ENCODE assay signal across 8 mouse cellular contexts in genomic region chr17:71662751-71663250, GRCm38 (mm10). TPM values are rescaled to one million over a fixed set of nuclear protein-coding genes. Genes with fewer than 3 reads are reported as not detected.
DNase-seq lines count a peak whose midpoint lies in the region; ATAC-seq and TF ChIP-seq lines count a peak whose summit lies in the region.

No protein-coding gene starts in this region.

- no peak for TF ChIP-seq POLR2A in olfactory bulb, adult 2 months (IDR thresholded peaks at IDR 0.05; ENCODE audit: insufficient read depth, low read depth, low read length)

- H3K9me3 ChIP-seq in forebrain, postnatal 0 days (ENCODE audit: low read length): no peaks in the 10 kb centered on the region
- no peaks in the 10 kb centered on the region for H3K9me3 ChIP-seq in lung, embryonic 14.5 days (ENCODE audit: low read depth, low read length)

- H3K4me1 ChIP-seq in forebrain, postnatal 0 days (ENCODE audit: insufficient read depth): no peaks in the 10 kb centered on the region
- no peaks in the 10 kb centered on the region for H3K4me1 ChIP-seq in lung, embryonic 14.5 days (ENCODE audit: insufficient read depth)
- H3K4me1 ChIP-seq in olfactory bulb, adult 2 months (ENCODE audit: control insufficient read depth, insufficient read depth, low read length): peaks cover 2% of the 10 kb centered on the region; the same call in 1 of the 2 replicates

- H3K9ac ChIP-seq in forebrain, postnatal 0 days: no peak overlapping the region
- H3K9ac ChIP-seq in lung, embryonic 14.5 days: peak overlapping the region; percentile 26

- peak; percentile 86 for TF ChIP-seq CTCF in forebrain, postnatal 0 days (IDR thresholded peaks at IDR 0.05; ENCODE audit: low read depth)
- TF ChIP-seq CTCF in lung, embryonic 14.5 days (IDR thresholded peaks at IDR 0.05; ENCODE audit: low read depth): peak; percentile 76
- peak; percentile 75 for TF ChIP-seq CTCF in olfactory bulb, adult 2 months (IDR thresholded peaks at IDR 0.05; ENCODE audit: insufficient read depth, low read depth, low read length)

- peak overlapping the region; percentile 27 for H3K4me3 ChIP-seq in forebrain, postnatal 0 days (ENCODE audit: low read depth, low read length)
- H3K4me3 ChIP-seq in lung, embryonic 14.5 days (ENCODE audit: low read depth, low read length): peak overlapping the region; percentile 28
- H3K4me3 ChIP-seq in olfactory bulb, adult 2 months (ENCODE audit: insufficient read depth, low read depth, low read length): peak overlapping the region; percentile 31

- H3K27ac ChIP-seq in forebrain, postnatal 0 days (ENCODE audit: low read depth, low read length): no peak overlapping the region
- no peak overlapping the region for H3K27ac ChIP-seq in lung, embryonic 14.5 days (ENCODE audit: low read depth)
- H3K27ac ChIP-seq in olfactory bulb, adult 2 months (ENCODE audit: insufficient read depth, low read depth, low read length): no peak overlapping the region

- H3K27me3 ChIP-seq in forebrain, postnatal 0 days (ENCODE audit: insufficient read depth, low read length): no peaks in the 10 kb centered on the region
- no peaks in the 10 kb centered on the region for H3K27me3 ChIP-seq in lung, embryonic 14.5 days (ENCODE audit: insufficient read depth, low read length)

- DNase-seq in ES-CJ7 (ENCODE audit: low read depth, low spot score): peak; percentile 70
- DNase-seq in cerebellum, adult 11 months: peak; percentile 54
- peak; percentile 91 for DNase-seq in forebrain, postnatal 0 days
- peak; percentile 54 to 77 for DNase-seq in layer of hippocampus, adult 8-10 months (ENCODE audit: low spot score in 2 of 2)
- peak; percentile 93 for DNase-seq in lung, embryonic 14.5 days
- DNase-seq in thymus, postnatal 10 days (ENCODE audit: low spot score in 2 of 2): peak; percentile 33 to 64

- H3K36me3 ChIP-seq in forebrain, postnatal 0 days (ENCODE audit: insufficient read depth): peaks cover 8% of the 10 kb centered on the region
- peaks cover 15% of the 10 kb centered on the region for H3K36me3 ChIP-seq in lung, embryonic 14.5 days (ENCODE audit: insufficient read depth)

- H3K4me2 ChIP-seq in forebrain, postnatal 0 days (ENCODE audit: low read depth): peak overlapping the region; percentile 59
- peak overlapping the region; percentile 68 for H3K4me2 ChIP-seq in lung, embryonic 14.5 days

- WGBS in forebrain, postnatal 0 days: 8% methylated on average over 21 of the region's 21 CpGs
- 8% methylated on average over 21 of the region's 21 CpGs for WGBS in lung, embryonic 14.5 days
- WGBS in olfactory bulb, adult 2 months: 7% methylated on average over 21 of the region's 21 CpGs

- ATAC-seq in forebrain, postnatal 0 days: peak; percentile 93
- peak; percentile 70 to 88 for ATAC-seq in hematopoietic stem cell, adult 5-6 weeks (replicated peaks in 1 of 2; ENCODE audit: insufficient read depth in 1 of 2, low FRiP score in 2 of 2, low TSS enrichment in 1 of 2, low read depth in 1 of 2, poor library complexity in 2 of 2, severe bottlenecking in 2 of 2)
- peak; percentile 86 for ATAC-seq in lung, embryonic 14.5 days (ENCODE audit: insufficient read depth)

RNA-seq across cellular contexts. Expression of gene Togaram2, which starts 10.3 kb away (rescaled TPM):
- total RNA-seq in forebrain, postnatal 0 days (2014; rRNA removed): 1.6 and 4.0 TPM in 2 replicates
- 0.96 and 1.3 TPM in 2 replicates for polyA plus RNA-seq in forebrain, postnatal 0 days (2015; fragmentation: Nextera tagmentation; extraction: Ambion mirVana)
- total RNA-seq in hematopoietic stem cell, adult 5-6 weeks (2017): not detected in 2 replicates
- 1 to 10 TPM; 2.3 to 5.6 (median 2.5) TPM for total RNA-seq in layer of hippocampus, adult 8-10 months (2022)
- polyA plus RNA-seq in lung, embryonic 14.5 days (2014; fragmentation: Nextera tagmentation; extraction: Ambion mirVana): 0.51 and 0.61 TPM in 2 replicates
- polyA plus RNA-seq in olfactory bulb, adult 2 months (2012; ENCODE audit: insufficient read depth, insufficient read length, low replicate concordance, missing spikeins): not detected in 2 replicates

RNA-seq across cellular contexts. Expression of gene Wdr43, which starts 47.1 kb away (rescaled TPM):
- total RNA-seq in forebrain, postnatal 0 days (2014; rRNA removed): 48.8 and 50.1 TPM in 2 replicates
- polyA plus RNA-seq in forebrain, postnatal 0 days (2015; fragmentation: Nextera tagmentation; extraction: Ambion mirVana): 32.3 and 39.6 TPM in 2 replicates
- 292 and 334 TPM in 2 replicates for total RNA-seq in hematopoietic stem cell, adult 5-6 weeks (2017)
- total RNA-seq in layer of hippocampus, adult 8-10 months (2022): 10 to 100 TPM; 28.2 to 36.9 (median 32.6) TPM
- 95.5 and 102 TPM in 2 replicates for polyA plus RNA-seq in lung, embryonic 14.5 days (2014; fragmentation: Nextera tagmentation; extraction: Ambion mirVana)
- polyA plus RNA-seq in olfactory bulb, adult 2 months (2012; ENCODE audit: insufficient read depth, insufficient read length, low replicate concordance, missing spikeins): not detected in 2 replicates
